Mouse (Mus musculus): ENCODE data around the gene Aldh3b3. TPM values are rescaled to one million over a fixed set of nuclear protein-coding genes. Genes with fewer than 3 reads are reported as not detected.

Gene Aldh3b3
- polyA plus RNA-seq, 1 experiment = not detected

DNA sequence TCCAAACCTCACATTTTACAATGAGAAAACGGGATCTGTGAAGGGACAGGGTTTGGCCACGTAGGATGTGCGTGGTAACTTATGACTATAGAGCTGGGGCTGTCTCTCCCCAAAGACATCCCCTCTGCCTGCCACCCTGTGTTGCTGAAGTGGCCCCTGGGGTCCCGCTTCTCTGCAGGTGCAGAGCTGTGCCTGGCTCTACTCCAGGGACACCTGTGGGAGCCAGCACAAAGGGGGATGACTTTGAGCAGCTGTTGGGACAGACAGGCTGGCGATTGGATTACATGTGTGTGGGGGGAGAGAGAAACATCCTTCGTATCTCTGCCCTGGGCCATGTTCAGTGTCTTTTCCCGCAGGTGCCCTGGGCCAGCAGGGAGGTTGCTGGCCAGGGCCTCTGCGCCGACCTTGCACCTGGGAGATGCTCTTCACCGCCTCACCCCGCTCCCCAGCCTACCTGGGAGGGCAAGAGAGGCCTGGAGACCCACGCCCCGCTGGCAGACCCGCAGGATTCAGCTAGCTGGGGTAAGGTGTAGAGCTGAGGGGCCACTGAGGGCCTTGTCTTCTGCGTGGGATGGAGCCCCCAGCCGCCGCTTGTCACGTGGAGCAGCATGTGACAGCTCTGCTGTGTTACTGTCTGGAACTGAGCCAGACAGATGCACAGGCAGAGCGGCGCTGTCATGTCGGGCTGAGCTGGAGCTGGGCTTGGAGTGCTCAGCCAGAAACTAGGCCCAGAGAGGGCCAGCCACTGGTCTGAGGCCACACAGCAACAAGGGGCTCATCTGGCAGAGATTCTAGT is 28.0 kb upstream of the Aldh3b3 start:
- H3K4me1 ChIP-seq (ENCODE audit: control insufficient read depth, insufficient read depth, low read length) = no peaks in the 10 kb centered on the region
- H3K27me3 ChIP-seq (ENCODE audit: control insufficient read depth, insufficient read depth, low read length, poor library complexity, severe bottlenecking) = no peaks in the 10 kb centered on the region
- H3K27ac ChIP-seq (ENCODE audit: insufficient read depth, low read length) = no peak overlapping the region
- H3K9ac ChIP-seq (ENCODE audit: low read depth, poor library complexity, severe bottlenecking) = peak overlapping the region; percentile 20; the same call in 1 of the 2 replicates
- H3K36me3 ChIP-seq (ENCODE audit: control insufficient read depth, insufficient read depth, low read length, poor library complexity, severe bottlenecking) = no peaks in the 10 kb centered on the region
- TF ChIP-seq CTCF (IDR thresholded peaks at IDR 0.05; ENCODE audit: low read depth, low read length) (no peak), POLR2A (IDR thresholded peaks at IDR 0.05; ENCODE audit: insufficient read depth, low read length) (no peak), EP300 (IDR thresholded peaks at IDR 0.05; ENCODE audit: insufficient read depth, low read depth, low read length) (no peak)
- H3K9me3 ChIP-seq (replicated peaks; ENCODE audit: control insufficient read depth, insufficient read depth, low read length, poor library complexity, severe bottlenecking) = no peaks in the 10 kb centered on the region
- peak overlapping the region; percentile 29 for H3K4me3 ChIP-seq (ENCODE audit: low read depth, low read length)

DNA sequence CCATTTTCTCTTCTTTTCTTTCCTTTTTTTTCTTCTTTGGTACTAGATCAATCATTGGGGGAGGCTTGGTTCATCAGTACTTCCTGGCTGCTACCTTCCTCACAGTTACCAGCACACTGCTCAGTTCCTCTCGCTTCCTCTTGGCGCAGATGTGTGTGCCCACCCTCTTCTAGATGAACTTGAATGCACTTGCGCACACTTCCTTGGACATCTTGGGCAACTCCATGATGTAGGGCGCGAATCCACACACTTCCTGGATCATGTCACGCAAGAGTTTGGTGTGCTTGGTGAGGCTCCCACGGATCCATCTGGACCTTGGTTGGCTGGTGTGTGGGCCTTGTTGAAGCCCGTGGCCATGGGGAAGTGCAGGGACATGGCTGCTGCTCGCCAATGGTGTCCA is 26.7 kb upstream of the Aldh3b3 start:
- H3K27me3 ChIP-seq (ENCODE audit: control insufficient read depth, insufficient read depth, low read length, poor library complexity, severe bottlenecking) = no peaks in the 10 kb centered on the region
- no peaks in the 10 kb centered on the region for H3K36me3 ChIP-seq (ENCODE audit: control insufficient read depth, insufficient read depth, low read length, poor library complexity, severe bottlenecking)
- no peak overlapping the region for H3K4me3 ChIP-seq (ENCODE audit: low read depth, low read length)
- no peak for TF ChIP-seq POLR2A (IDR thresholded peaks at IDR 0.05; ENCODE audit: insufficient read depth, low read length)
- TF ChIP-seq EP300 (IDR thresholded peaks at IDR 0.05; ENCODE audit: insufficient read depth, low read depth, low read length) = no peak
- TF ChIP-seq CTCF (IDR thresholded peaks at IDR 0.05; ENCODE audit: low read depth, low read length) = no peak
- no peaks in the 10 kb centered on the region for H3K9me3 ChIP-seq (replicated peaks; ENCODE audit: control insufficient read depth, insufficient read depth, low read length, poor library complexity, severe bottlenecking)
- no peak overlapping the region for H3K9ac ChIP-seq (ENCODE audit: low read depth, poor library complexity, severe bottlenecking)
- no peaks in the 10 kb centered on the region for H3K4me1 ChIP-seq (ENCODE audit: control insufficient read depth, insufficient read depth, low read length)
- H3K27ac ChIP-seq (ENCODE audit: insufficient read depth, low read length) = no peak overlapping the region

DNA sequence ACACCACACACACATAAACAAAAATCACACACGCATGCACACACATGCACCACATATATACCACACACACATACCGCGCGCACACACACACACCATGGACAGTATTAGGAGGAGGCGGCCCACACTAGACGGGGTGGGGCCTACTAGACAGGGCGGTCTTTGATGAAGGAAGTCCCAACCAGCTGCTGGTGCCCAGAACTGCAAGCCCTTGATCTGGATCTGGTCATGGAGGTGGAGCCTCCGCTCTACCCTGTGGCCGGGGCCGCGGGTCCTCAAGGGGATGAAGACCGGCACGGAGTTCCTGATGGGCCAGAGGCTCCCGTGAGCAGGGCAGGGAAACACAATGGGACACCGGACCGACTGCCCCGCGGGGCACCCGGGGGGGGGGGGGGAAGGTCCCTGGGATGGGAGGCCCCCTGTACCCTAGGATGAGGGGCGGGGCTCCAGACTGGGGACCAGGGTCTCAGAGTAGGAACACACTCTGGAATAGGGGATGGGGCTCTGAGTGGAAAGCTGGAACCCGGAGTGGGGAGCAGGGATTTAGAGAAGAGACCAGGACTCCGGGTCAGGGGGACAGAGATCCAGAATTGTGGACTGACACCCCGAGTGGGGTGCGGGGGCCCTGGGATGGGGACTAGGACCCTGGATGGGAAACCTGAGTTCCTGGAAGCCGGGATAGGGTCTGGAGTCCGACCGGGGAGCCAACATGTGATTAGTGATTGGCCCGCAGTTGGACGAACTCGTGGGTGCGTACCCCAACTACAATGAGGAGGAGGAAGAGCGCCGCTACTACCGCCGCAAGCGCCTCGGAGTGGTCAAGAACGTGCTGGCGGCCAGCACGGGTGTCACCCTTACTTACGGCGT is 23.2 kb upstream of the Aldh3b3 start, which contains the start of gene Unc93b1:
TSS of gene Unc93b1 (plus strand) at position 155 of the 864 bp plus-strand sequence.
- no peaks in the 10 kb centered on the region for H3K4me1 ChIP-seq (ENCODE audit: control insufficient read depth, insufficient read depth, low read length)
- TF ChIP-seq POLR2A (IDR thresholded peaks at IDR 0.05; ENCODE audit: insufficient read depth, low read length) (no peak), CTCF (IDR thresholded peaks at IDR 0.05; ENCODE audit: low read depth, low read length) (no peak), EP300 (IDR thresholded peaks at IDR 0.05; ENCODE audit: insufficient read depth, low read depth, low read length) (no peak)
- no peaks in the 10 kb centered on the region for H3K27me3 ChIP-seq (ENCODE audit: control insufficient read depth, insufficient read depth, low read length, poor library complexity, severe bottlenecking)
- H3K36me3 ChIP-seq (ENCODE audit: control insufficient read depth, insufficient read depth, low read length, poor library complexity, severe bottlenecking) = no peaks in the 10 kb centered on the region
- H3K9ac ChIP-seq (ENCODE audit: low read depth, poor library complexity, severe bottlenecking) = peak within 1 kb of the TSS; percentile 36
- H3K27ac ChIP-seq (ENCODE audit: insufficient read depth, low read length) = no peak within 1 kb of the TSS
- no peaks in the 10 kb centered on the region for H3K9me3 ChIP-seq (replicated peaks; ENCODE audit: control insufficient read depth, insufficient read depth, low read length, poor library complexity, severe bottlenecking)
- peak within 1 kb of the TSS; percentile 63 for H3K4me3 ChIP-seq (ENCODE audit: low read depth, low read length)

DNA sequence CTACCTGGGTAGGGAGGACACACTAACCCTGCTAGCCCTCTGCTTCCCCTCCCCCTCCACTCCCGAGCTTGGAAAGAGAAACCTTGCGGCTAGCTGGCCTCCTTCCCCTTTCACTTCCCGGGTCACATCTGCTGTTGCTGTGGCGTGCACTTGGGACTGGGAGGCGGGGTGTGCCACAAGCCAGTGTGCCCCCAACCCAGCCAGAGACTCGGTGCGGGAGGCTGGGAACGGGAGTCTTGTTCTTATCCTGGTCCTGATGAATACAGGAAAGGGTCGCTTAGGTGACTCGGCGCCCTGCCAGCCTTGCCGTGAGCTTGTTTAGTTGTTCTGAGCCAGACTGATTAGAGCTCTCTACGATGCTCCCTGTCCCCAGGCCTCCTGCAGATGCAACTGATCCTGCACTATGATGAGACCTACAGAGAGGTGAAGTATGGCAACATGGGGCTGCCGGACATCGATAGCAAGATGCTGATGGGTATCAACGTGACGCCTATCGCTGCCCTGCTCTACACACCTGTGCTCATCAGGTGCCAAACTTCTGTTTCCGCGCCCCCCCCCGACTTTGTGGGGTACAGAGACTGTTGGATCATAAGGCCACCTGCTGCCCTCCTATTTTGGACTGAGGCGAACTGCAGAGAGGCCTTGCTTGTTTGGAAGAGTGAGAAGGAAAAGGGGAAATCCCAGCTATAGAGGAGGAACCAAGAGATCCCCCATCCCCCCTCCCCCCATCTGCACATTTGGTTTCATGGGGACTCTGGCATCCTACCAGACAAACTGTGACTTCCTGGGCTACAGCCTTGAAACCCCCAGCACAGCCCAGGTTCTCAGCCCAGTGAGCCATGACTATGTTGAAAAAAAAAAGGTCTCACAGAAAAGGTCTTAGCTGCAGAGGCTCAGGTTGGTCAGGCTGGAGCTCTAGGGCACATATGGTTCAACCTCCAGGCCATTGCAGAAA is 22.3 kb upstream of the Aldh3b3 start:
- peak overlapping the region; percentile 36 for H3K9ac ChIP-seq (ENCODE audit: low read depth, poor library complexity, severe bottlenecking)
- no peak overlapping the region for H3K27ac ChIP-seq (ENCODE audit: insufficient read depth, low read length)
- TF ChIP-seq CTCF (IDR thresholded peaks at IDR 0.05; ENCODE audit: low read depth, low read length) (no peak), POLR2A (IDR thresholded peaks at IDR 0.05; ENCODE audit: insufficient read depth, low read length) (no peak), EP300 (IDR thresholded peaks at IDR 0.05; ENCODE audit: insufficient read depth, low read depth, low read length) (no peak)
- no peaks in the 10 kb centered on the region for H3K9me3 ChIP-seq (replicated peaks; ENCODE audit: control insufficient read depth, insufficient read depth, low read length, poor library complexity, severe bottlenecking)
- no peaks in the 10 kb centered on the region for H3K4me1 ChIP-seq (ENCODE audit: control insufficient read depth, insufficient read depth, low read length)
- no peaks in the 10 kb centered on the region for H3K27me3 ChIP-seq (ENCODE audit: control insufficient read depth, insufficient read depth, low read length, poor library complexity, severe bottlenecking)
- peak overlapping the region; percentile 63 for H3K4me3 ChIP-seq (ENCODE audit: low read depth, low read length)
- no peaks in the 10 kb centered on the region for H3K36me3 ChIP-seq (ENCODE audit: control insufficient read depth, insufficient read depth, low read length, poor library complexity, severe bottlenecking)

DNA sequence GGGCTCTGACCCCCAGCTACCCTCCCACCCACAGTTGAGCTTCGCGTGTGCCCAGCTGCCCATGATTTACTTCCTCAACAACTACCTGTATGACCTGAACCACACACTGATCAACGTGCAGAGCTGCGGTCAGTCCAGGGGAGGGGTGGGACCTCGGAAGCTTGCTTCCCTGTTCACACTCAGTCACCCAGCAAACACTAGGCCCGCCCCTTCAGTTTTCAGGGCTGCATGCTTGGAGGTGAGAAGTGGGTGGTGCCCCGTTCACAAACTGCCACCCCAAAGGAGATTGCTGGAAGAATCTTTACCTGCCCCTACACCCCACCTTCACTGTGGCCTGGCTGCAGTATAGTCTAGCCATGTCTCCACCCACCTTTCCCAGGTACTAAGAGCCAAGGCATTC is 16.1 kb upstream of the Aldh3b3 start:
- H3K4me3 ChIP-seq (ENCODE audit: low read depth, low read length) = peak overlapping the region; percentile 42
- H3K27ac ChIP-seq (ENCODE audit: insufficient read depth, low read length) = no peak overlapping the region
- no peaks in the 10 kb centered on the region for H3K36me3 ChIP-seq (ENCODE audit: control insufficient read depth, insufficient read depth, low read length, poor library complexity, severe bottlenecking)
- H3K9me3 ChIP-seq (replicated peaks; ENCODE audit: control insufficient read depth, insufficient read depth, low read length, poor library complexity, severe bottlenecking) = no peaks in the 10 kb centered on the region
- no peak overlapping the region for H3K9ac ChIP-seq (ENCODE audit: low read depth, poor library complexity, severe bottlenecking)
- H3K4me1 ChIP-seq (ENCODE audit: control insufficient read depth, insufficient read depth, low read length) = peaks cover 5% of the 10 kb centered on the region
- H3K27me3 ChIP-seq (ENCODE audit: control insufficient read depth, insufficient read depth, low read length, poor library complexity, severe bottlenecking) = no peaks in the 10 kb centered on the region
- TF ChIP-seq POLR2A (IDR thresholded peaks at IDR 0.05; ENCODE audit: insufficient read depth, low read length) = no peak
- no peak for TF ChIP-seq EP300 (IDR thresholded peaks at IDR 0.05; ENCODE audit: insufficient read depth, low read depth, low read length)
- no peak for TF ChIP-seq CTCF (IDR thresholded peaks at IDR 0.05; ENCODE audit: low read depth, low read length)
